Mouse (Mus musculus) liver, embryonic 14.5 days (tissue): Measurements from ENCODE around the gene Gpr171. TPM values are rescaled to one million over a fixed set of nuclear protein-coding genes. Genes with fewer than 3 reads are reported as not detected.
A peak's percentile ranks its signal among the peaks of the same experiment; 100 is the strongest.

Experiments
- ATAC-seq: fragments of 200-750 bp; cut with Nextera tagmentation; 2 replicates; pipeline ENCODE4 v1.8.0; 2017; ENCODE audit warnings: moderate number of reproducible peaks, mild to moderate bottlenecking, moderate library complexity; ENCODE audit not compliant: insufficient read depth
- DNase-seq, 3 experiments: peaks; one replicate each; pipeline ENCODE4 v3.0.0-alpha.2; 2012 to 2013; ENCODE audit warnings: low read depth in 3 of 3, low spot score in 3 of 3
- H3K27ac ChIP-seq: fragments of 300-500 bp; sonication (generic); 2 replicates; pipeline ENCODE4 v1.5.1; 2014; ENCODE audit warnings: moderate library complexity, mild to moderate bottlenecking, control low read depth, inconsistent platforms
- H3K27me3 ChIP-seq: fragments of 300-500 bp; sonication (generic); 2 replicates; pipeline ENCODE4 v1.6.1; 2014; ENCODE audit warnings: mild to moderate bottlenecking, low read length, moderate library complexity; ENCODE audit not compliant: control insufficient read depth, insufficient read depth
- H3K36me3 ChIP-seq: fragments of 300-500 bp; sonication (generic); replicated peaks from 2 replicates; pipeline ENCODE4 v1.6.1; 2014; ENCODE audit warnings: low read depth; ENCODE audit not compliant: control insufficient read depth, insufficient read depth
- H3K4me1 ChIP-seq, 2 experiments: fragments of 200-500 bp in 1 of 2; fragments of 300-500 bp in 1 of 2; sonication (generic) in 1 of 2; replicated peaks; 2 replicates each; pipeline ENCODE4 v1.6.1; 2012 to 2014; ENCODE audit warnings: antibody characterized with exemption in 1 of 2, inconsistent platforms in 1 of 2, low read length in 1 of 2; ENCODE audit not compliant: control insufficient read depth in 2 of 2, insufficient read depth in 2 of 2
- H3K4me2 ChIP-seq: fragments of 300-500 bp; sonication (generic); 2 replicates; pipeline ENCODE4 v1.6.1; 2014; ENCODE audit warnings: low read depth, mild to moderate bottlenecking, control low read depth, moderate library complexity
- H3K4me3 ChIP-seq, 2 experiments: fragments of 200-500 bp in 1 of 2; fragments of 300-500 bp in 1 of 2; sonication (generic) in 1 of 2; 2 replicates each; pipeline ENCODE4 v1.5.1; 2012 to 2014; ENCODE audit warnings: low read depth in 2 of 2, low read length in 2 of 2, mild to moderate bottlenecking in 2 of 2, control low read depth in 1 of 2, inconsistent platforms in 1 of 2, moderate library complexity in 1 of 2; ENCODE audit not compliant: insufficient read depth in 1 of 2
- H3K9ac ChIP-seq: fragments of 300-500 bp; sonication (generic); replicated peaks from 2 replicates; pipeline ENCODE4 v1.6.1; 2014; ENCODE audit warnings: mild to moderate bottlenecking, control low read depth, moderate library complexity
- H3K9me3 ChIP-seq: fragments of 300-500 bp; sonication (generic); 2 replicates; pipeline ENCODE4 v1.6.1; 2016; ENCODE audit warnings: low read length, mixed read lengths; ENCODE audit not compliant: control insufficient read depth
- CTCF ChIP-seq: IDR thresholded peaks from 2 replicates; pipeline ENCODE4 v1.5.1; 2016; ENCODE audit warnings: antibody characterized with exemption, low read depth, control low read depth
- EP300 ChIP-seq: IDR thresholded peaks from 2 replicates; pipeline ENCODE4 v1.6.1; 2016; ENCODE audit warnings: antibody characterized with exemption, low read depth
- WGBS: fragments of 180-500 bp; shearing (Covaris S2); extraction: QIAGEN DNeasy Blood & Tissue Kit; methylation state at CpG from one replicate; pipeline ENCODE4 v1.1.7; 2014; ENCODE audit not compliant: insufficient replicate concordance; 5-methylcytosine and 5-hydroxymethylcytosine counted together
- polyA plus RNA-seq, 2 experiments: library from polyadenylated mRNA; depleted of rRNA in 1 of 2; stranded (reverse) in 1 of 2; unstranded in 1 of 2; fragments of >200 nt; fragmentation: Nextera tagmentation in 1 of 2; extraction: Ambion mirVana in 1 of 2; gene quantifications; 2 replicates each; pipeline versions ENCODE4 v1.2.1 to v1.2.3; 2012 to 2014

Gene Gpr171
- polyA plus RNA-seq, 2 experiments, result 0.32 to 1.0 TPM

DNA sequence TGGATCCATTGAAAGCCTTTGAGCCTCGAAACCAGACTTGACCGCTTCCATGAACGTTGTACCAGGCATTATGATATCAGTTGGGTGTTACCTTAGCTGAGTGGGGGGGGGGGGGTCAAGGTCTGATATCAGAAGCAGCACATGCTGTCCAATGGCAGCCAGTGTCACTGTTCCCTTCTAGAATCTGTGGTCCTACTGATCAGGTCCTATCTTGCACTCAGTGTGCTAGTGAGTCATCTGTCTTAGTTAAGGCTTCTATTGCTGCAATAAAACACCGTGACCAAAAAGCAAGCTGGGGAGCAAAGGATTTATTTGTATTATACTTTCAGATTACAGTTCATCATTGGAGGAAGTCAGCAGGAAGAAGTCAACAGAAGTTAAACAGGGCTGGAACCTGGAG, 38.2 kb downstream of the Gpr171 start:
- peak in 1 of 3 experiments; percentile 17 for DNase-seq
- peak; percentile 56 for ATAC-seq
- TF ChIP-seq CTCF (no peak), EP300 (peak; percentile 53)
- no peak overlapping the region for H3K27ac ChIP-seq
- WGBS, result 17% methylated on average over 4 of the region's 4 CpGs
- peaks cover 17 to 27% of the 10 kb centered on the region in 2 experiments for H3K4me1 ChIP-seq
- no peaks in the 10 kb centered on the region for H3K9me3 ChIP-seq
- H3K36me3 ChIP-seq, result no peaks in the 10 kb centered on the region
- no peak overlapping the region for H3K4me2 ChIP-seq
- H3K27me3 ChIP-seq, result no peaks in the 10 kb centered on the region
- no peak overlapping the region for H3K4me3 ChIP-seq
- no peak overlapping the region for H3K9ac ChIP-seq

DNA sequence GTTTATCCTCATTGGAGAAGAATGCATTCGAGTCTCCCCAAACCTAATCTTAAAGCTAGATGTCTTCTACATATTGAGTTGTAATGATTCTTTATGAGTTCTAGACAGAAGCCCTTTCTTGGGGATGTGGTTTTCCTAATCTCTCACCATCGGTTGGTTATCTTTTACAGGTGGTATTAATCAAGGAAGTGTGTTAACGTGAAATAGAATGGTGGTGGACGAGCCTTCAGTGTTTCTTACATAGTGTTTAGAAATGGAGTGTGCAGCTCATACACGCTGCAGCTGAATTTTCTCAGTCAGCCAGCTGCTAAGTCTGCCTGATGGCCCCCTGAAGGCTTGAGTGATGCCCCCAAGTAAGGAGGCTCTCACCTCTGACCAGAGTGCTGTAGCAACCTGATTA, 39.5 kb downstream of the Gpr171 start:
- no peaks in the 10 kb centered on the region for H3K9me3 ChIP-seq
- no peak overlapping the region for H3K9ac ChIP-seq
- H3K4me2 ChIP-seq, result no peak overlapping the region
- H3K4me3 ChIP-seq, result no peak overlapping the region
- H3K27ac ChIP-seq, result no peak overlapping the region
- ATAC-seq (no peak), DNase-seq (no peak)
- TF ChIP-seq EP300, result no peak
- no peak for TF ChIP-seq CTCF
- peaks cover 25 to 36% of the 10 kb centered on the region in 2 experiments for H3K4me1 ChIP-seq
- H3K36me3 ChIP-seq, result no peaks in the 10 kb centered on the region
- no peaks in the 10 kb centered on the region for H3K27me3 ChIP-seq
- WGBS, result 30% methylated on average over 5 of the region's 5 CpGs

DNA sequence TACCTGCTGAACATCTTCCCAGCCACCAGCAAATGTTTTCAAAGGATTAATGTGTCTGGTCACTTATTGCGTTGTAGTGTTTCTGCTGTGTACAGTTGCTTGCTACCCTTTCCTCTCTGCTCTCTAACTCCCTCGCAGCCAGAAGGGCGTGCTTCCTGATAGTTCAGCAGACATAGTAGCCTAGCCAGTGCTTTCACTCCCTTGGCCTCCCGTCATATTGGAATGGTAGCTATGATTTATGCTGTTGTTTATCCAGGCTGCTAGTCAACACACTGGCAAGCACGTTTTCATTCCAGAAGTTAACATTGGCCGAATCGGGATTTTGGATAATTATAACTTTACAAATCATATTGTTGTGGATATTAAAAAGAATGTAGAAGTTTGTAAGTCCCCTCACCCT, 41.5 kb downstream of the Gpr171 start:
- no peak overlapping the region for H3K4me2 ChIP-seq
- H3K9ac ChIP-seq, result no peak overlapping the region
- no peaks in the 10 kb centered on the region for H3K9me3 ChIP-seq
- H3K4me3 ChIP-seq, result no peak overlapping the region
- no peaks in the 10 kb centered on the region for H3K27me3 ChIP-seq
- ATAC-seq (no peak), DNase-seq (no peak)
- TF ChIP-seq EP300, result no peak
- no peak for TF ChIP-seq CTCF
- H3K4me1 ChIP-seq, result peaks cover 28 to 46% of the 10 kb centered on the region in 2 experiments
- no peaks in the 10 kb centered on the region for H3K36me3 ChIP-seq
- H3K27ac ChIP-seq, result no peak overlapping the region
- WGBS, result 62% methylated on average over 7 of the region's 7 CpGs

DNA sequence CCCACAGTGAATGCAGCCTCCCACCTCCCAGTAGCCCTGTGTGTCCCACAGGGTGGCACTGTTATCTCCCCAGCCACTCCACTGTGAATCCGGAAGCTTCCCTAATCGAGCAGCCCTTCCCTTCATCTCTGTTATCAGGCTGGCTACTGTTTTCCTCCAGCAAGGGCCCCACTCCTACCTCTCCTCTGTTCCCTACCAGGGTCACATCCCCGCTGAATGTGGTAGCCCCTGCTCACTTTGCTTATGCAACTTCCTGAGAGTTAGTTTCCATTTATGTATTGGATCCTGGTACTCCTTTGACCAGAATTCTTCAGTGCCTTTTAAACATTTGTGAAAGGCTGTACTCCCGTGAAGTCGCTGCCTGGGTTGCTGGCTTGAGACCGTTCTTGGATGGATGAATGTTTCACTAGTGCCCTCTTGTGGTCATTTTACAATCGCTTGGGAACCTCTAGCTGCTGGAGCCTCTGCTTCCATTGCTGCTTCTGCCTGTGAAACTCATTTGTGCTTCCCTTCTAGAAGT, 42.5 kb downstream of the Gpr171 start:
- peak overlapping the region; percentile 57 for H3K4me2 ChIP-seq
- no peak overlapping the region; the same call in 1 of the 2 replicates for H3K27ac ChIP-seq
- DNase-seq (peak; percentile 64 to 73 (median 66)), ATAC-seq (peak; percentile 92)
- H3K9me3 ChIP-seq, result no peaks in the 10 kb centered on the region
- 0% methylated on average over 7 of the region's 7 CpGs for WGBS
- no peaks in the 10 kb centered on the region for H3K27me3 ChIP-seq
- TF ChIP-seq EP300, result peak; percentile 76
- peak; percentile 85 for TF ChIP-seq CTCF
- no peaks in the 10 kb centered on the region for H3K36me3 ChIP-seq
- peaks cover 30 to 53% of the 10 kb centered on the region in 2 experiments for H3K4me1 ChIP-seq
- H3K9ac ChIP-seq, result peak overlapping the region; percentile 25; the same call in 1 of the 2 replicates
- peak overlapping the region; percentile 2 to 42; a peak in 2 of 4 replicates for H3K4me3 ChIP-seq

DNA sequence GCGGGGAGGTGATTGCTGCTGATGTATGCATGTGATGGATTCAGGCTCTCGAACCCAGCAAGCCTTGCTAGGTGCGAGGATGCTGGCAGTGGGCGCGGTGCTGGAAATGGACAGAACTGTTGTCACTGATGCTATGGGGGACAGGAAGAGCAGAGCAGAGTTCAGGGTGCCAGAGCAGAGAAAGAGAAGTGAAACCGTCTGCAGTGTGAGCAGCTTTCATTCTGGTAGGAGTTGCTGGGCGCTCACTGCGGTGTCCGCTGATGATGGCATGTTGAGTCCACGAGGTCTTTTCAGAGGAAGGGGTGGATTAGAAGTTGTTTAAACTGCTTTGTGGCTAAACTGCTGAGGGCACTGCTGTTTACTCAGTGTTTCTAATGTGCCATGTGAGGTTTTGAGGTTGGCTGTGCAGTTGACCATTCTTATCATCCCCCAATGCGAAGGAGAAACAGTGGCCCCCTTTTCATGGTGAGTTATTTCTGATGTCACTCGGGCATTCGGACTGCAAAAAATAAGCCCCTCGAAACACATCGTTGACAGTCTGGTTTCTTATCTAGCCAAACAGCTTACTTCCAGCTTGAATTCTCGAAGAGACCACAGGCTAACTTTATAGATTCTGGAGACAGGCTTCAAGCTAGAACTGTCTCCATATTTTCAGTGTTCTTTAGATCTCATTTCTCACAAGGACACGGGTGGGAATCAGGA, 46.6 kb downstream of the Gpr171 start:
- peaks cover 19 to 39% of the 10 kb centered on the region in 2 experiments for H3K4me1 ChIP-seq
- H3K27ac ChIP-seq, result no peak overlapping the region
- DNase-seq (no peak), ATAC-seq (no peak)
- H3K4me2 ChIP-seq, result peak overlapping the region; percentile 49
- H3K36me3 ChIP-seq, result no peaks in the 10 kb centered on the region
- no peak for TF ChIP-seq CTCF
- peak; percentile 43 for TF ChIP-seq EP300
- H3K9ac ChIP-seq, result no peak overlapping the region; the same call in 1 of the 2 replicates
- H3K27me3 ChIP-seq, result no peaks in the 10 kb centered on the region
- H3K9me3 ChIP-seq, result no peaks in the 10 kb centered on the region
- WGBS, result 19% methylated on average over 17 of the region's 17 CpGs
- H3K4me3 ChIP-seq, result 0 out of 4 replicates have a peak overlapping the region, but pooled peaks of 1 of the 2 experiments have one; percentile 10

Other genes with a start within 250 kb of the Gpr171 start
- gene Clrn1, start 216.5 kb downstream of the Gpr171 start, polyA plus RNA-seq (2012; rRNA removed), result not detected in 2 replicates
- not detected in 2 replicates for gene Clrn1, start 216.5 kb downstream of the Gpr171 start, polyA plus RNA-seq (2014; fragmentation: Nextera tagmentation; extraction: Ambion mirVana)
- gene Med12l, start 96.0 kb downstream of the Gpr171 start, polyA plus RNA-seq (2012; rRNA removed), result 0.57 TPM in 2 replicates
- gene Med12l, start 96.0 kb downstream of the Gpr171 start, polyA plus RNA-seq (2014; fragmentation: Nextera tagmentation; extraction: Ambion mirVana), result 0.51 and 0.63 TPM in 2 replicates
- gene P2ry14, start 51.8 kb upstream of the Gpr171 start, polyA plus RNA-seq (2012; rRNA removed), result 2.5 TPM in 2 replicates
- gene P2ry14, start 51.8 kb upstream of the Gpr171 start, polyA plus RNA-seq (2014; fragmentation: Nextera tagmentation; extraction: Ambion mirVana), result 3.6 and 4.1 TPM in 2 replicates
- not detected in 2 replicates for gene Gpr87, start 93.3 kb upstream of the Gpr171 start, polyA plus RNA-seq (2012; rRNA removed)
- gene Gpr87, start 93.3 kb upstream of the Gpr171 start, polyA plus RNA-seq (2014; fragmentation: Nextera tagmentation; extraction: Ambion mirVana), result not detected in 2 replicates
- gene P2ry13, start 109.1 kb upstream of the Gpr171 start, polyA plus RNA-seq (2012; rRNA removed), result 2.0 TPM in 2 replicates
- 2.8 and 3.0 TPM in 2 replicates for gene P2ry13, start 109.1 kb upstream of the Gpr171 start, polyA plus RNA-seq (2014; fragmentation: Nextera tagmentation; extraction: Ambion mirVana)
- 1.1 and 1.2 TPM in 2 replicates for gene P2ry12, start 161.1 kb upstream of the Gpr171 start, polyA plus RNA-seq (2012; rRNA removed)
- 1.9 and 2.5 TPM in 2 replicates for gene P2ry12, start 161.1 kb upstream of the Gpr171 start, polyA plus RNA-seq (2014; fragmentation: Nextera tagmentation; extraction: Ambion mirVana)
- gene Igsf10, start 242.6 kb upstream of the Gpr171 start, polyA plus RNA-seq (2012; rRNA removed), result 0.18 and 0.26 TPM in 2 replicates
- 0.28 and 0.38 TPM in 2 replicates for gene Igsf10, start 242.6 kb upstream of the Gpr171 start, polyA plus RNA-seq (2014; fragmentation: Nextera tagmentation; extraction: Ambion mirVana)